ENCODE assay signal across 7 mouse cellular contexts in the genomic region with DNA sequence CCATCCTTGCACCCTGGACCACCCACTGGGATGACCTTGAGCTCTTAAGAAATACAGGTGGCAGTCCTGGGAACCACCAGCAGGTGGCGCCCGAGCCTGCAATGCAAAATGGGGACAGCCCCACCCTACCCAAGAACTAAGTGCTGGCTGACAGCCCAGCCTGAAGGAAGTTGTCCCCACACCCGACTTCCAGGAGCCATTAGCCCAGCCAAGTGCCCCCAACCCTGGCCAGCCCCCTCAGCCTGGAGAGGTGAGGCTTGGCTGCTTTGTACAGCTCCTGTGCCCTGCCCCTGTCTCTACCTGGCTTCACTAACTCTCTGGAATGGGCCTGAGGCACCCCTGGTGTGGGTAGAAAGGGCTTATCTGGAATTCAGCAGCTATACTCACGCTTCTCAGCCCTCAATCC. TPM values are rescaled to one million over a fixed set of nuclear protein-coding genes. Genes with fewer than 3 reads are reported as not detected.
A peak's percentile ranks its signal among the peaks of the same experiment; 100 is the strongest.
DNase-seq lines count a peak whose midpoint lies in the region; ATAC-seq lines count a peak whose summit lies in the region.

No protein-coding gene starts in this region.

- peaks cover 7% of the 10 kb centered on the region for H3K36me3 ChIP-seq in intestine, embryonic 15.5 days
- peaks cover 51% of the 10 kb centered on the region for H3K36me3 ChIP-seq in midbrain, embryonic 10.5 days

- intact Hi-C loops in left cerebral cortex, postnatal 25 days (cut with DNase I), result loop anchor here (5.0 kb wide), 2 partner anchors 55 to 230 kb away; a partner anchor contains a TSS

- peak overlapping the region; percentile 59 for H3K4me2 ChIP-seq in intestine, embryonic 15.5 days (replicated peaks)

- DNase-seq in adrenal gland, adult (ENCODE audit: inconsistent age in 2 of 2, low spot score in 1 of 2), result peak; percentile 86 to 96
- peak; percentile 90 for DNase-seq in embryo, embryonic 10.5 days (ENCODE audit: low spot score)
- peak; percentile 79 for DNase-seq in gastrocnemius, postnatal 25 days
- peak; percentile 89 to 92 for DNase-seq in left cerebral cortex, postnatal 25 days (ENCODE audit: low spot score in 2 of 2)
- peak; percentile 82 for DNase-seq in midbrain, embryonic 10.5 days (ENCODE audit: low spot score)
- DNase-seq in skeletal muscle tissue, adult 2 months (ENCODE audit: low read depth, low spot score), result peak; percentile 85

- peaks cover 62% of the 10 kb centered on the region for H3K4me1 ChIP-seq in intestine, embryonic 15.5 days (replicated peaks)
- peaks cover 49% of the 10 kb centered on the region for H3K4me1 ChIP-seq in midbrain, embryonic 10.5 days

- no peaks in the 10 kb centered on the region for H3K9me3 ChIP-seq in intestine, embryonic 15.5 days
- no peaks in the 10 kb centered on the region for H3K9me3 ChIP-seq in midbrain, embryonic 10.5 days (replicated peaks)

- peak; percentile 56 for ATAC-seq in intestine, embryonic 15.5 days

- H3K27ac ChIP-seq in intestine, embryonic 15.5 days, result peak overlapping the region; percentile 71
- H3K27ac ChIP-seq in midbrain, embryonic 10.5 days (replicated peaks), result peak overlapping the region; percentile 33; the same call in 1 of the 2 replicates

- H3K27me3 ChIP-seq in intestine, embryonic 15.5 days (replicated peaks), result no peaks in the 10 kb centered on the region
- peaks cover 10% of the 10 kb centered on the region for H3K27me3 ChIP-seq in midbrain, embryonic 10.5 days (ENCODE audit: low read depth, poor library complexity, severe bottlenecking)

- H3K4me3 ChIP-seq in intestine, embryonic 15.5 days (replicated peaks), result no peak overlapping the region
- H3K4me3 ChIP-seq in midbrain, embryonic 10.5 days, result no peak overlapping the region

- 7% methylated on average over 4 of the region's 4 CpGs for WGBS in intestine, embryonic 15.5 days
- WGBS in midbrain, embryonic 10.5 days, result 10% methylated on average over 4 of the region's 4 CpGs

- no peak overlapping the region for H3K9ac ChIP-seq in intestine, embryonic 15.5 days

RNA-seq across cellular contexts. Expression of a gene that starts 4.1 kb away (rescaled TPM):
- total RNA-seq in gastrocnemius, postnatal 25 days (2021), result under 1 TPM; 0.13 to 0.15 TPM
- 1.2 and 1.6 TPM in 2 replicates for polyA plus RNA-seq in intestine, embryonic 15.5 days (2015; fragmentation: Nextera tagmentation; extraction: Ambion mirVana)
- total RNA-seq in left cerebral cortex, postnatal 25 days (2021), result 1 to 10 TPM; 1.2 to 1.5 TPM
- polyA plus RNA-seq in midbrain, embryonic 10.5 days (2016; fragmentation: Nextera tagmentation; extraction: Ambion mirVana), result 0.29 and 0.38 TPM in 2 replicates

RNA-seq across cellular contexts. Expression of a gene that starts 9.9 kb away (rescaled TPM):
- 10 to 100 TPM; 18.9 to 20.4 TPM for total RNA-seq in gastrocnemius, postnatal 25 days (2021)
- 163 and 166 TPM in 2 replicates for polyA plus RNA-seq in intestine, embryonic 15.5 days (2015; fragmentation: Nextera tagmentation; extraction: Ambion mirVana)
- 100 to 1,000 TPM in 1 of 2 experiments, 10 to 100 TPM in 1; 99.3 to 108 TPM for total RNA-seq in left cerebral cortex, postnatal 25 days (2021)
- polyA plus RNA-seq in midbrain, embryonic 10.5 days (2016; fragmentation: Nextera tagmentation; extraction: Ambion mirVana), result 233 and 242 TPM in 2 replicates

RNA-seq across cellular contexts. Expression of a gene that starts 36.6 kb away (rescaled TPM):
- 10 to 100 TPM; 34.4 to 47.5 TPM for total RNA-seq in gastrocnemius, postnatal 25 days (2021)
- 34.4 and 35.2 TPM in 2 replicates for polyA plus RNA-seq in intestine, embryonic 15.5 days (2015; fragmentation: Nextera tagmentation; extraction: Ambion mirVana)
- total RNA-seq in left cerebral cortex, postnatal 25 days (2021), result 10 to 100 TPM; 53.2 to 72.7 TPM
- polyA plus RNA-seq in midbrain, embryonic 10.5 days (2016; fragmentation: Nextera tagmentation; extraction: Ambion mirVana), result 22.8 and 27.0 TPM in 2 replicates

RNA-seq across cellular contexts. Expression of a gene that starts 52.6 kb away (rescaled TPM):
- 10 to 100 TPM; 11.2 to 13.2 TPM for total RNA-seq in gastrocnemius, postnatal 25 days (2021)
- polyA plus RNA-seq in intestine, embryonic 15.5 days (2015; fragmentation: Nextera tagmentation; extraction: Ambion mirVana), result 215 and 226 TPM in 2 replicates
- 10 to 100 TPM; 17.4 to 18.2 TPM for total RNA-seq in left cerebral cortex, postnatal 25 days (2021)
- polyA plus RNA-seq in midbrain, embryonic 10.5 days (2016; fragmentation: Nextera tagmentation; extraction: Ambion mirVana), result 314 and 357 TPM in 2 replicates

RNA-seq across cellular contexts. Expression of a gene that starts 54.4 kb away (rescaled TPM):
- 1 to 10 TPM; 4.6 to 6.0 TPM for total RNA-seq in gastrocnemius, postnatal 25 days (2021)
- polyA plus RNA-seq in intestine, embryonic 15.5 days (2015; fragmentation: Nextera tagmentation; extraction: Ambion mirVana), result 47.0 and 48.2 TPM in 2 replicates
- total RNA-seq in left cerebral cortex, postnatal 25 days (2021), result 10 to 100 TPM; 56.0 to 59.1 TPM
- 73.3 and 85.7 TPM in 2 replicates for polyA plus RNA-seq in midbrain, embryonic 10.5 days (2016; fragmentation: Nextera tagmentation; extraction: Ambion mirVana)

Comparison
In these comparisons a context has a peak if more than half of its experiments do, and no peak if none do; other contexts are left out.
1. RNA of a gene that starts 9.9 kb away (total RNA-seq): 99.3 to 108 TPM in left cerebral cortex, postnatal 25 days; 18.9 to 20.4 TPM in gastrocnemius, postnatal 25 days; every median in the first group is over 4 times any median in the second.
2. Peak in every context shown above with its lines, with median percentiles within 50 percentile points of each other: DNase-seq.